Mouse (Mus musculus) midbrain, embryonic 14.5 days (tissue): ENCODE measurements around the gene Ep400. TPM values are rescaled to one million over a fixed set of nuclear protein-coding genes. Genes with fewer than 3 reads are reported as not detected.
"Not testable (repeated sequence)": the region's sequence is repeated elsewhere in the genome, so short reads cannot be mapped to it uniquely, and the experiment has no call there.

Experiments used
- ATAC-seq: fragments of 200-750 bp; cut with Nextera tagmentation; 2 replicates; pipeline ENCODE4 v1.8.0; 2017; ENCODE audit warnings: moderate number of reproducible peaks, moderate library complexity; ENCODE audit not compliant: low FRiP score, low TSS enrichment
- DNase-seq: peaks from one replicate; pipeline ENCODE4 v3.0.0-alpha.2; 2015
- H3K27ac ChIP-seq: fragments of 300-500 bp; sonication (generic); replicated peaks from 2 replicates; pipeline ENCODE4 v1.5.1; 2014; ENCODE audit warnings: mild to moderate bottlenecking, low read depth, low read length, moderate library complexity
- H3K27me3 ChIP-seq: fragments of 300-500 bp; sonication (generic); 2 replicates; pipeline ENCODE4 v1.6.1; 2014; ENCODE audit warnings: low read length, control low read depth, mixed read lengths; ENCODE audit not compliant: control insufficient read depth, insufficient read depth
- H3K36me3 ChIP-seq: fragments of 300-500 bp; sonication (generic); 2 replicates; pipeline ENCODE4 v1.6.1; 2014; ENCODE audit warnings: low read length, control low read depth; ENCODE audit not compliant: control insufficient read depth, insufficient read depth
- H3K4me1 ChIP-seq: fragments of 300-500 bp; sonication (generic); 2 replicates; pipeline ENCODE4 v1.6.1; 2014; ENCODE audit warnings: mild to moderate bottlenecking, antibody characterized with exemption, low read length, control low read depth; ENCODE audit not compliant: control insufficient read depth, insufficient read depth
- H3K4me2 ChIP-seq: fragments of 300-500 bp; sonication (generic); 2 replicates; pipeline ENCODE4 v1.6.1; 2014; ENCODE audit warnings: mild to moderate bottlenecking, low read length, moderate library complexity
- H3K4me3 ChIP-seq: fragments of 300-500 bp; sonication (generic); replicated peaks from 2 replicates; pipeline ENCODE4 v1.5.1; 2014; ENCODE audit warnings: low read depth, low read length
- H3K9ac ChIP-seq: fragments of 300-500 bp; sonication (generic); replicated peaks from 2 replicates; pipeline ENCODE4 v1.6.1; 2014; ENCODE audit warnings: mild to moderate bottlenecking, low read length, moderate library complexity
- H3K9me3 ChIP-seq: fragments of 300-500 bp; sonication (generic); 2 replicates; pipeline ENCODE4 v1.6.1; 2016; ENCODE audit warnings: low read length, control low read depth, mixed read lengths; ENCODE audit not compliant: control insufficient read depth
- WGBS: fragments of 180-500 bp; shearing (Covaris S2); extraction: QIAGEN DNeasy Blood & Tissue Kit; methylation state at CpG from one replicate; pipeline ENCODE4 v1.1.7; 2014; 5-methylcytosine and 5-hydroxymethylcytosine counted together
- polyA plus RNA-seq: library from polyadenylated mRNA; unstranded; fragments of >200 nt; fragmentation: Nextera tagmentation; extraction: Ambion mirVana; gene quantifications from 2 replicates; pipeline ENCODE4 v1.2.1, GENCODE M21; 2014

The Ep400 gene
- polyA plus RNA-seq, 1 experiment from 2014 or later = 55.3 TPM

- DNase-seq, H3K9ac ChIP-seq, ATAC-seq, H3K9me3 ChIP-seq, H3K4me2 ChIP-seq, H3K27me3 ChIP-seq, H3K4me3 ChIP-seq, H3K27ac ChIP-seq: not testable (repeated sequence)
- 95% methylated on average over 10 of the region's 10 CpGs for whole genome bisulfite sequencing
- Histone ChIP-seq H3K36me3 (peaks cover 33% of the 10 kb centered on the region), H3K4me1 (peaks cover 13% of the 10 kb centered on the region)
Observed at GRCm38 (mm10) chr5:110772945-110773344, 2.4 kb upstream of the Ep400 start.

DNA sequence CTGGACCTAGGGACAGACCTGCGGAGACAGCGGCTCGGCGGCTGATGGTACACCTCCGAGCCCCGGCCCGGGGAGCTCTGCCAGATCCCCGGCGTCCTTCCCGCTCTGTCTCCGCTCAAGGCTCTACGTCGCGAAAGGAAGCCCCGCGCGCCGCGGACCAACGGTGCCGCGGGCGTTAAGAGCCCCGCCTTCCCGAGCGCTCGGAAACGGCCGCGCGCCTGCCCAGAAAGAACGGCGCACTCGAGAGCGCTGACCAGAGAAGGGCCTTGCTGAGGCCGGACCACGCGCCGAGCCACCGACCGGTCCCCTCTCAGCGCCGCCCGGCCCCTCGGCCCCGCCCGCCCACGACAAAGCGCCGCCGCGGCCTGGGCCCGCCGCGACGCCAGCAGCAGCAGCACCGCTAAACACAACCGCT lies 479 bp downstream of the Ep400 start:
- Histone ChIP-seq H3K4me1 (peaks cover 13% of the 10 kb centered on the region), H3K9me3 (no peaks in the 10 kb centered on the region), H3K27ac (peak overlapping the region; percentile 95), H3K9ac (peak overlapping the region; percentile 86), H3K4me3 (peak overlapping the region; percentile 89), H3K4me2 (peak overlapping the region; percentile 74), H3K36me3 (peaks cover 18% of the 10 kb centered on the region), H3K27me3 (no peaks in the 10 kb centered on the region)
- peak; percentile 0; the same call in 1 of the 2 replicates for ATAC-seq
- WGBS = 1% methylated on average over 58 of the region's 58 CpGs
- DNase-seq = peak; percentile 79

- H3K4me1 ChIP-seq = peaks cover 13% of the 10 kb centered on the region
- no peak overlapping the region for H3K27ac ChIP-seq
- ATAC-seq (no peak), DNase-seq (no peak)
- H3K4me3 ChIP-seq = peak overlapping the region; percentile 89
- no peaks in the 10 kb centered on the region for H3K27me3 ChIP-seq
- peak overlapping the region; percentile 86 for H3K9ac ChIP-seq
- peaks cover 10% of the 10 kb centered on the region for H3K36me3 ChIP-seq
- no peaks in the 10 kb centered on the region for H3K9me3 ChIP-seq
- peak overlapping the region; percentile 74 for H3K4me2 ChIP-seq
- WGBS = 67% methylated on average over 4 of the region's 4 CpGs
Observed at GRCm38 (mm10) chr5:110769272-110769671, 1.2 kb downstream of the Ep400 start.

DNA sequence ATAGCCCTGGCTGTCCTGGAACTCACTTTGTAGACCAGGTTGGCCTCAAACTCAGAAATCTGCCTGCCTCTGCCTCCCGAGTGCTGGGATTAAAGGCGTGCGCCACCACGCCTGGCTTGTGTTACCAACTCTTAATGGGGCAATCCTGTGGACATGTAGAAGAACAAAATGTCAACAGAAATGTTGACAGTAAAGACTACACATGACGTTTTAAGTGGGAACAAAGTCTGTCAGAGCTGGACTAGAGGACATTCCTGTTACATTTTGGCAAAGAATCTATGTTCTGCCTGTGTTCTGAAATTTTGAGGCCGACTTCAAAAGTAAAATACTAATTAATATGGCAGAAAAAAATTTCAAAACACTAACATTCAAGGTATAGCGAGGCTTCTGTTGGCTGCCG lies 6.6 kb downstream of the Ep400 start:
- Histone ChIP-seq H3K9me3 (no peaks in the 10 kb centered on the region), H3K4me1 (peaks cover 7% of the 10 kb centered on the region), H3K36me3 (no peaks in the 10 kb centered on the region), H3K4me3 (no peak overlapping the region), H3K4me2 (no peak overlapping the region), H3K27me3 (no peaks in the 10 kb centered on the region), H3K9ac (no peak overlapping the region), H3K27ac (no peak overlapping the region)
- 95% methylated on average over 8 of the region's 8 CpGs for WGBS
- DNase-seq = no peak
- ATAC-seq = no peak

- ATAC-seq (no peak), DNase-seq (no peak)
- Histone ChIP-seq H3K9me3 (no peaks in the 10 kb centered on the region), H3K36me3 (peaks cover 5% of the 10 kb centered on the region; the same call in 1 of the 2 replicates), H3K9ac (no peak overlapping the region), H3K4me3 (no peak overlapping the region), H3K27ac (no peak overlapping the region), H3K4me1 (no peaks in the 10 kb centered on the region), H3K4me2 (no peak overlapping the region), H3K27me3 (no peaks in the 10 kb centered on the region)
- 87% methylated on average over 1 of the region's 1 CpGs for whole genome bisulfite sequencing
Observed at GRCm38 (mm10) chr5:110745021-110745420, 25.5 kb downstream of the Ep400 start.

- no peak for ATAC-seq
Observed at GRCm38 (mm10) chr5:110739496-110740275, 30.8 kb downstream of the Ep400 start.

DNA sequence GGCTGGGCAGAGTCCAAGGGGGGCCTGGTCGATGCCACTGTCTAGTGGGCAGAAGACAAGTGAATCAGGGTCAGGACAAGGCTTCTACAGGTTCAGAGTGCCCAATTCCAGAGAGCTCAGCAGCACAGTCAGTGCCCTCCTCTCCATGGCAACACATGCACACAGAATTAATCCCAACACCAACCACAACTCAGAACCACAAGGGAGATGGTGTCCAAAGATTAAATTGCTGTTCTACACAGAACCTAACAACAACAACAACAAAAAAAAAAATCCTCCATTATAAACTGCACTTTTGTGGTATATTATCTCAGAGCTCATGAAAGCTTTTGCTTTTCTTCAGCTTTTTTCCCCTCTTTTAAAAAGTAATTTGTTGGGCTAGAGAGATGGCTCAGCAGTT lies 34.9 kb downstream of the Ep400 start:
- Histone ChIP-seq H3K27ac (no peak overlapping the region), H3K9me3 (no peaks in the 10 kb centered on the region), H3K4me1 (no peaks in the 10 kb centered on the region), H3K4me2 (no peak overlapping the region), H3K27me3 (no peaks in the 10 kb centered on the region), H3K4me3 (no peak overlapping the region), H3K9ac (no peak overlapping the region), H3K36me3 (peaks cover 75% of the 10 kb centered on the region)
- WGBS = 95% methylated on average over 1 of the region's 1 CpGs
- DNase-seq (no peak), ATAC-seq (no peak)

More at GRCm38 (mm10) chr5:110739496-110740275, 30.8 kb downstream of the Ep400 start:
- H3K9ac ChIP-seq = no peak overlapping the region
- no peaks in the 10 kb centered on the region for H3K4me1 ChIP-seq
- H3K27me3 ChIP-seq = no peaks in the 10 kb centered on the region
- H3K4me3 ChIP-seq = no peak overlapping the region
- DNase-seq = no peak
- H3K27ac ChIP-seq = no peak overlapping the region
- H3K9me3 ChIP-seq = no peaks in the 10 kb centered on the region
- H3K36me3 ChIP-seq = peaks cover 47% of the 10 kb centered on the region
- no peak overlapping the region for H3K4me2 ChIP-seq
- 99% methylated on average over 7 of the region's 7 CpGs for WGBS

- no peaks in the 10 kb centered on the region for H3K27me3 ChIP-seq
- no peaks in the 10 kb centered on the region for H3K9me3 ChIP-seq
- WGBS = 92% methylated on average over 4 of the region's 4 CpGs
- no peak for ATAC-seq
- H3K4me2 ChIP-seq = no peak overlapping the region
- no peak overlapping the region for H3K4me3 ChIP-seq
- peaks cover 75% of the 10 kb centered on the region for H3K36me3 ChIP-seq
- no peak overlapping the region for H3K27ac ChIP-seq
- no peak overlapping the region for H3K9ac ChIP-seq
- H3K4me1 ChIP-seq = no peaks in the 10 kb centered on the region
- no peak for DNase-seq
Observed at GRCm38 (mm10) chr5:110733231-110733823, 37.2 kb downstream of the Ep400 start.

DNA sequence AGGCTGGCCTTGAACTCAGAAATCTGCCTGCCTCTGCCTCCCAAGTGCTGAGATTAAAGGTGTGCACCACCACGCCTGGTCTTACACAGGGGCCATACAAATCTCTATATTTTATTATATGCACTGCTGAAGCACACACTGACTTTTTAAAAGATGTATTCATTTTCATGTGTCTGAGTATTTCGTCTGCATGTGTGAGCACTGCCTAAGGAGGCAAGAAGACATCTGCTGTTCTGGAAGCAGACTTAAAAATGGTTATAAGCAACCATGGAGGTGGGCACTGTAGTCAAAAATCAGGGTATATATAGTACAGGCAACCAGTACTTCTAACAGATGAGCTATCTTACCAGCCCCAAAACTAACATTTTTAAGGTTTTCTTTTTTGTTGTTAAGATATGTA lies 39.3 kb downstream of the Ep400 start:
- DNase-seq = no peak
- Histone ChIP-seq H3K4me1 (no peaks in the 10 kb centered on the region), H3K36me3 (peaks cover 78% of the 10 kb centered on the region), H3K27me3 (no peaks in the 10 kb centered on the region), H3K9me3 (no peaks in the 10 kb centered on the region), H3K9ac (no peak overlapping the region), H3K27ac (no peak overlapping the region), H3K4me3 (no peak overlapping the region), H3K4me2 (no peak overlapping the region)
- 90% methylated on average over 2 of the region's 2 CpGs for WGBS
- ATAC-seq = no peak
